Mouse (Mus musculus) bone marrow macrophage, adult 2 months (primary cell): ENCODE data around the gene Fuz. TPM values are rescaled to one million over a fixed set of nuclear protein-coding genes. Genes with fewer than 3 reads are reported as not detected.

ENCODE experiments used
- H3K27ac ChIP-seq: 2 replicates; pipeline ENCODE4 v1.5.1; 2012; ENCODE audit warnings: low read depth, low read length; ENCODE audit not compliant: insufficient read depth
- H3K4me1 ChIP-seq: 2 replicates; pipeline ENCODE4 v1.6.1; 2012; ENCODE audit warnings: low read length; ENCODE audit not compliant: control insufficient read depth, insufficient read depth
- H3K4me3 ChIP-seq: 2 replicates; pipeline ENCODE4 v1.5.1; 2012; ENCODE audit warnings: mild to moderate bottlenecking, low read length, moderate library complexity; ENCODE audit not compliant: insufficient read depth
- CTCF ChIP-seq: IDR thresholded peaks from 2 replicates; pipeline ENCODE4 v1.5.1; 2012; ENCODE audit warnings: low read depth, mild to moderate bottlenecking, low read length, moderate library complexity
- POLR2A ChIP-seq: IDR thresholded peaks from 2 replicates; pipeline ENCODE4 v1.6.1; 2012; ENCODE audit warnings: mild to moderate bottlenecking, low read depth, low read length, borderline replicate concordance
- polyA plus RNA-seq: library from polyadenylated mRNA; stranded (reverse); fragments of >200 nt; gene quantifications from 2 replicates; pipeline ENCODE4 v1.2.4, GENCODE M21; 2012; ENCODE audit not compliant: missing spikeins, insufficient read depth, insufficient read length

The Fuz gene
- polyA plus RNA-seq, 1 experiment: 14.1 TPM

DNA sequence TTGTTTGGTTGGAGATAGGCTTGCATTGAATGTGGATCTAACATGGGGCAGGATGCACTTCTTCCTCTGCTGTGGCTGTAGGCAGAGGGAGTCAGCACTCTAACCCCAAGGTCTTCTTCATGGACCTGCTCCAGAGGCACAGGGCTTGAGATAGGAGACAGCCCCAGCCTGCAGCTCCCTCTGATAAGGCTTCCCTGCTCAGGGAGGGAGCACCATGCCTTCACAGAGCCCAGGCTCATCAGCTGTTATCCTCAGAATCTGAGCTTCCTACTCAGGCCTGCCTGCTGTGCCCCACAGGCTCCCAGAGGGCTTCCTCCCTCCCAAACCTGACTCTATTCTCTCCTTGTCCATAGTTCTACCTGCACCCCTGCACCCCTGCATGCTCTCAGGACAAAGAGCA lies 26.7 kb downstream of the Fuz start:
- Histone ChIP-seq H3K4me3 (no peak overlapping the region), H3K27ac (no peak overlapping the region), H3K4me1 (peaks cover 3% of the 10 kb centered on the region; the same call in 1 of the 2 replicates)
- no peak for TF ChIP-seq CTCF
- TF ChIP-seq POLR2A: no peak

DNA sequence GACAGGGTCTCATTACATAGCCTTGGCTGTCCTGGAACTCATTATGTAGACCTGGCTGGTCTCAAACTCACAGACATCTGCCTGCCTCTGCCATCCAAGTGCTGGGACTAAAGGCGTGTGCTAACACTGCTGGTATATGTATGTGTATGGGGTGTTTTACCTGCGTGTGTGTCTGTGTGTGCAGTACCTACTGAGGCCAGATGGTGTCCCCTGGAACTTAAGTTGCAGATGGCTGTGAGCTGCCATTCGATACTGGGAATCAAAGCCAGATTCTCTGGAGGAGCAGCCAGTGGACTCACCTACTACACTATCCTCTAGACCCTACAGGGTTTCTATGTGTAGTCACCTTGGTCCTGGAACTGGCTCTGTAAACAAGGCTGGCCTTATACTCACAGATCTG lies 29.6 kb downstream of the Fuz start:
- Histone ChIP-seq H3K27ac (no peak overlapping the region), H3K4me3 (no peak overlapping the region), H3K4me1 (peaks cover 13% of the 10 kb centered on the region)
- TF ChIP-seq CTCF: no peak
- TF ChIP-seq POLR2A: no peak

DNA sequence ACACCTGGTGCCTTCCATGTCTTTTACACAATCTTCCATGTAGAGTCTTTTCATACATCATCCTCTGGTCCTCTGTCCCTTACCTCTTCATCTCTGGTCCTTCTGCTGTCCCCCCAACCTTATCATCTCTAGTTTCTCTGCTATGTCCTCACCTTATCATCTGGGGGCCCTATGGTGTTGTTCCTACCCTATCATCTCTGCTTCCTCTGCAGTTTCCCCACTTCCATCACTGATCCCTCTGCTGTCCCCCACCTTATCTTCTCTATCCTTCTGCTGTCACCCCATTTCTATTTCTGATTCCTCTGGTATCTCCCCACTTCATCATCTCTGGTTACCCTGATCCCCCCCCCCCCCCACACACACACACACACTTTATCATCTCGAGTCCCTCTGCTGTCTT lies 32.7 kb downstream of the Fuz start:
- Histone ChIP-seq H3K27ac (peak overlapping the region; percentile 63), H3K4me1 (peaks cover 13% of the 10 kb centered on the region), H3K4me3 (peak overlapping the region; percentile 74)
- no peak for TF ChIP-seq POLR2A
- no peak for TF ChIP-seq CTCF

DNA sequence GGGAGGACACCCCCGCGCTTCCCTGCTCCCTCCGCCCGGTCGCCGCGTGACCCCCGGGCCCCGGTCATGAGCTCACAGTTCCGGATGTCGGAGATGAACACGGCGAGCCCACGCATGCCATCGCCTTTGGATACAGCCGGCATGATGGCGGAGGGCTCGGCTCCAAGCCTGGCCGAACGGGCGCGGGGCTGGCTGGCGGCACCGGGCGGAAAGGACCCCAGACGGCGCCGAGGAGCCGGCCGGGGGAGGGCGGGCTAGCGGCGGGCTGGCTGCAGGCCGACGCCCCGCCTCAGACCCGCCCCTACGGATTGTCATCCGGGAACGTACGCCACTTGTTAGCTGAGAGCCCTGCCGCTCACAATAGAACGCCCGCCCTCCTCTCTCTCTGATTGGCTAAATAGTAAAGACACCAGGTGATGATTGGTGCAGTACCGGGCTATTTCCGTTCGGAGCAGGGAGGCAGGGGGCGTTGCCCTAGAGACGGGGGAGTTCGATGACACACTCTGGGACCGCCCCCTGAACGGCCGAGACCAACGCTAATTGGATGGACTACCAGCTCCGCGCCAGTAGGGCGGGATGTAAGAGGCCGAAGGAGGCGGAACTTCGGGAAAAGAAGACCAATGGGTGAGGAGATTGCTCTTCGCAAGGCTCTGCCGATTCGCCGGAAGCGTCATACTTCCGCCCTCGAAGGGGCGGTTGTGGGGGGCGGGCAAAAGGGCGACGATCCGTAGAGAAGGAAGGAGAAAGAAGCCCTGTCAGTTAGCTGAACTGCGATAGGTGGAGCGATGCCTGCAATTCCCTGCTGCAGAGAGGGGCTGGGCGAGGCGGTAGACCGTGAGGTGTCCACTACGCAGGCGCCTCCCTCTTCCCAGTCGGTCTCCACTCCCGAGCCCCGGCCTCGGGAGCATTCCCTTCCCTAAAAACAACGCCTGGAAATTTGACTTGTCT lies 33.6 kb downstream of the Fuz start, which contains the start of gene Ap2a1:
Ap2a1 (minus strand) TSS at position 293 of the 948 bp plus-strand sequence.
- Histone ChIP-seq H3K27ac (peak within 1 kb of the TSS; percentile 81), H3K4me3 (peak within 1 kb of the TSS; percentile 74), H3K4me1 (peaks cover 13% of the 10 kb centered on the region)
- no peak for TF ChIP-seq POLR2A
- no peak for TF ChIP-seq CTCF

DNA sequence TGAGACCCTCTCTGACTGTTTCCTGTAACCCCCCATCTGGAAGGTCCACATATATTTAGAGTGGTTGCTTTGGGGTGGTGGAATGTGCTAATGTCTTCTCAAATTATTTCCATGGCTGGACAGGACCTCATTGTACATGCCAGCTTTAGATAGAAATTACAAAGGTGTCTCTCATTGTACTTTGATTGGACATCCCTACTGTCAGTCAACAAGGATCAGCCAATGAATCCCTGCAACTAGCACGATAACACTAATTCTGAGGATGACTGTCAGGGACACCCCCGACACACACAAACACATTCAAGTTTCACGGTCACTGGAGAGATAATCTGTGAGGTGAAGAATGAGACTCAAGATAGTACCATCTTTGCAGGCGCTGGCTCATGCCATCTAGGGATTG lies 42.8 kb downstream of the Fuz start:
- Histone ChIP-seq H3K4me3 (no peak overlapping the region), H3K4me1 (no peaks in the 10 kb centered on the region), H3K27ac (no peak overlapping the region)
- no peak for TF ChIP-seq CTCF
- TF ChIP-seq POLR2A: no peak

DNA sequence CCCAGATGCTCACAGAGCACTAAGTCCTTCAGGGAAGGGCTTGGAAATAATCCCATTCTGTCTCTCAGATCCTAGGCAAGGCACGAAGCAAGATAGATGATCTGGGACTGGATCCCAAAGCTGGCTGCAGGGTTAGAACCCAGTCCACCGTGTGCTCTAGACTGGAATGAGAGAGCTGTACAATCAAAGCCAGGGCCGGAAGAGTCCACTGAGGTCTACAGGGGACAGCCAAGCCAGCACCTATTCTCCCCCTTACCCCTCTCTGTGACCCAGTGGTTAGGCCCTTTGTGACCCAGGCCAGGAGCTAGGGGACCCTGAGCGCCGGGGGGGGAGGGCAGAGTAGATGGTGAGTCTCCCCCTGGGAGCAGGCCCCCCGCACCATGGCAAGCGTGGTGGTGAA lies 47.0 kb downstream of the Fuz start, which contains the start of gene Tsks:
Tsks (plus strand) TSS at position 301 of the 400 bp plus-strand sequence.
- Histone ChIP-seq H3K27ac (no peak within 1 kb of the TSS), H3K4me3 (no peak within 1 kb of the TSS), H3K4me1 (no peaks in the 10 kb centered on the region)
- TF ChIP-seq CTCF: no peak
- no peak for TF ChIP-seq POLR2A

DNA sequence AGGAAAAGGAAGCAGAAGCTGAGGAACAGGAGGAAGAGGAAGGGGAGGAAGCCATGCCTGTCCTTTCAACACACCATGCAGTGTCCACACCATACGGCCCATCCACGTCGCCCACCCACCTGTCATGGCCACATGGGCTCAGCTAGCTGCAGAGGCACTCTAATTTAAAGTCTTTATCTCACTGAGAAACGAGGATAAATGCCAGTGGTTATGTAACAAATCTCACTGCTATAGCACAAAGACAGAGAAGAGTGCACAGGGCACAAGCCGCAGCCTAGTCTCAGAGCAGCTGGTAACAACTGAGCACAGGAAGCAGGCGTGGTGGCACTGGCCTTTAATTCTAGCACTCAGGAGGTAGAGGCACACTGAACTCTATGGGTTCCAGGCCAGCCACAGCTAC lies 54.0 kb downstream of the Fuz start:
- Histone ChIP-seq H3K4me1 (peaks cover 9% of the 10 kb centered on the region), H3K4me3 (no peak overlapping the region)
- TF ChIP-seq POLR2A (no peak), CTCF (no peak)

DNA sequence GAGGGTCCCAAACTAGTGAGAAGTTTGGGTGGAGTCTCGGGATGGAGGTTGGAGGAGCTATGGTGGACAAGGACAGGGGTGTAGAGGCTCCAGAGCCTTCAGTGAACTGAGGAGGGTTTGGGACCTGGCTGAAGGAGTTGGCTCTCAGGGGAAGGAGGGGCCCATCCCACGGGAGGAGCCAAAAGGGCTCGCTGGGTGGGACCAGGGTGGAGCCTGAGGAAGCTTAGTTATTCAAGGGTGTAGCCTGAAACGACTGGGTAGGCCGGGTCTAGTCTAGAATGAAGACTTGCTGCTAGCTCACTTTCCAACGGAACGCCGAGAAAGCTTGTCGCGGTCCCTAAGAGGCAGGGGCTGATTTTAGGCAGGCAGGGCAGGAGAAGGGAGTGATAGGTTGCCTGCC lies 56.1 kb downstream of the Fuz start:
- Histone ChIP-seq H3K4me3 (peak overlapping the region; percentile 66), H3K4me1 (peaks cover 9% of the 10 kb centered on the region), H3K27ac (peak overlapping the region; percentile 20)
- TF ChIP-seq CTCF (no peak; the same call in 1 of the 2 replicates), POLR2A (no peak)

More for the DNA sequence above, 54.0 kb downstream of the Fuz start:
- no peak overlapping the region for H3K27ac ChIP-seq

Other genes with a start within 250 kb of the Fuz start
- not detected in 2 replicates for gene Myh14, start 225.2 kb upstream of the Fuz start, polyA plus RNA-seq
- gene Izumo2, start 187.3 kb upstream of the Fuz start, polyA plus RNA-seq: not detected in 2 replicates
- gene Vrk3, start 147.7 kb upstream of the Fuz start, polyA plus RNA-seq: 39.8 and 42.0 TPM in 2 replicates
- 0.71 and 0.81 TPM in 2 replicates for gene Zfp473, start 145.0 kb upstream of the Fuz start, polyA plus RNA-seq
- 30.8 and 36.7 TPM in 2 replicates for gene Nup62, start 80.0 kb upstream of the Fuz start, polyA plus RNA-seq
- gene Il4i1, start 79.7 kb upstream of the Fuz start, polyA plus RNA-seq: 1.2 and 3.5 TPM in 2 replicates
- 28.4 and 32.8 TPM in 2 replicates for gene Atf5, start 79.4 kb upstream of the Fuz start, polyA plus RNA-seq
- gene Akt1s1, start 47.1 kb upstream of the Fuz start, polyA plus RNA-seq: 36.9 and 45.3 TPM in 2 replicates
- gene Tbc1d17, start 47.0 kb upstream of the Fuz start, polyA plus RNA-seq: 69.5 and 76.1 TPM in 2 replicates
- gene Pnkp, start 38.9 kb upstream of the Fuz start, polyA plus RNA-seq: 31.2 and 48.7 TPM in 2 replicates
- 90.1 and 105 TPM in 2 replicates for gene Ptov1, start 26.3 kb upstream of the Fuz start, polyA plus RNA-seq
- 32.3 and 33.4 TPM in 2 replicates for gene Med25, start 3.4 kb upstream of the Fuz start, polyA plus RNA-seq
- 42.3 and 56.7 TPM in 2 replicates for gene Ap2a1, start 33.4 kb downstream of the Fuz start, polyA plus RNA-seq
- gene Tsks, start 47.1 kb downstream of the Fuz start, polyA plus RNA-seq: not detected in 2 replicates
- gene Cpt1c, start 78.8 kb downstream of the Fuz start, polyA plus RNA-seq: 0.99 and 2.3 TPM in 2 replicates
- 54.4 and 61.6 TPM in 2 replicates for gene Prmt1, start 90.5 kb downstream of the Fuz start, polyA plus RNA-seq
- 91.0 and 94.7 TPM in 2 replicates for gene Irf3, start 101.6 kb downstream of the Fuz start, polyA plus RNA-seq
- gene Bcl2l12, start 102.6 kb downstream of the Fuz start, polyA plus RNA-seq: 15.3 and 16.0 TPM in 2 replicates
- 44.3 and 47.3 TPM in 2 replicates for gene Scaf1, start 120.3 kb downstream of the Fuz start, polyA plus RNA-seq
- gene Rras, start 121.9 kb downstream of the Fuz start, polyA plus RNA-seq: 119 and 123 TPM in 2 replicates
- gene Prr12, start 156.8 kb downstream of the Fuz start, polyA plus RNA-seq: 19.3 and 22.5 TPM in 2 replicates
- gene Nosip, start 166.3 kb downstream of the Fuz start, polyA plus RNA-seq: 68.2 and 68.9 TPM in 2 replicates
- 22.9 and 23.6 TPM in 2 replicates for gene Prrg2, start 166.6 kb downstream of the Fuz start, polyA plus RNA-seq
- 3.1 and 4.6 TPM in 2 replicates for gene Rcn3, start 196.1 kb downstream of the Fuz start, polyA plus RNA-seq
- 149 and 150 TPM in 2 replicates for gene Fcgrt, start 207.8 kb downstream of the Fuz start, polyA plus RNA-seq
- gene Rps11, start 228.4 kb downstream of the Fuz start, polyA plus RNA-seq: 1,675 and 1,722 TPM in 2 replicates
- gene Rpl13a, start 232.7 kb downstream of the Fuz start, polyA plus RNA-seq: 1,569 and 1,898 TPM in 2 replicates
- not detected in 2 replicates for gene Gm45713, start 240.2 kb downstream of the Fuz start, polyA plus RNA-seq
- 28.2 and 30.8 TPM in 2 replicates for gene Flt3l, start 240.4 kb downstream of the Fuz start, polyA plus RNA-seq